Mouse (Mus musculus) spleen, adult 2 months (tissue): ENCODE results near the gene Gm20390.

ENCODE experiments used
- CTCF ChIP-seq: fragments of 200-500 bp; IDR thresholded peaks from 2 replicates; pipeline ENCODE4 v1.5.1; 2011; ENCODE audit warnings: mild to moderate bottlenecking, inconsistent platforms; ENCODE audit not compliant: insufficient read depth, insufficient read length, insufficient replicate concordance; ENCODE audit errors: extremely low read depth
- POLR2A ChIP-seq: fragments of 200-500 bp; IDR thresholded peaks from 2 replicates; pipeline ENCODE4 v1.6.1; 2011; ENCODE audit warnings: low read depth, low read length, inconsistent platforms

GRCm38 (mm10) chr11:93944986-93945385 lies 23.1 kb downstream of the Gm20390 start:
- TF ChIP-seq CTCF (no peak), POLR2A (no peak)
